Mouse (Mus musculus) olfactory bulb, adult 2 months (tissue): ENCODE results near the gene Grip1.

ENCODE experiments used
- CTCF ChIP-seq: fragments of 200-500 bp; IDR thresholded peaks from 2 replicates; pipeline ENCODE4 v1.5.1; 2012; ENCODE audit warnings: low read depth, mild to moderate bottlenecking, low read length, moderate library complexity; ENCODE audit not compliant: insufficient read depth
- POLR2A ChIP-seq: fragments of 200-500 bp; IDR thresholded peaks from 2 replicates; pipeline ENCODE4 v1.6.1; 2012; ENCODE audit warnings: mild to moderate bottlenecking, low read depth, low read length, moderate library complexity; ENCODE audit not compliant: insufficient read depth

GRCm38 (mm10) chr10:119902754-119903153, 449.1 kb downstream of the Grip1 start:
- TF ChIP-seq CTCF (no peak), POLR2A (no peak)
